Mouse (Mus musculus) kidney, adult 18-20 months (tissue): ENCODE data around the gene Lrch3.
"Not testable (repeated sequence)": the region's sequence is repeated elsewhere in the genome, so short reads cannot be mapped to it uniquely, and the experiment has no call there.

Source experiments
- DNase-seq: peaks from one replicate; pipeline ENCODE4 v3.0.0; 2021

Gene Lrch3

DNA sequence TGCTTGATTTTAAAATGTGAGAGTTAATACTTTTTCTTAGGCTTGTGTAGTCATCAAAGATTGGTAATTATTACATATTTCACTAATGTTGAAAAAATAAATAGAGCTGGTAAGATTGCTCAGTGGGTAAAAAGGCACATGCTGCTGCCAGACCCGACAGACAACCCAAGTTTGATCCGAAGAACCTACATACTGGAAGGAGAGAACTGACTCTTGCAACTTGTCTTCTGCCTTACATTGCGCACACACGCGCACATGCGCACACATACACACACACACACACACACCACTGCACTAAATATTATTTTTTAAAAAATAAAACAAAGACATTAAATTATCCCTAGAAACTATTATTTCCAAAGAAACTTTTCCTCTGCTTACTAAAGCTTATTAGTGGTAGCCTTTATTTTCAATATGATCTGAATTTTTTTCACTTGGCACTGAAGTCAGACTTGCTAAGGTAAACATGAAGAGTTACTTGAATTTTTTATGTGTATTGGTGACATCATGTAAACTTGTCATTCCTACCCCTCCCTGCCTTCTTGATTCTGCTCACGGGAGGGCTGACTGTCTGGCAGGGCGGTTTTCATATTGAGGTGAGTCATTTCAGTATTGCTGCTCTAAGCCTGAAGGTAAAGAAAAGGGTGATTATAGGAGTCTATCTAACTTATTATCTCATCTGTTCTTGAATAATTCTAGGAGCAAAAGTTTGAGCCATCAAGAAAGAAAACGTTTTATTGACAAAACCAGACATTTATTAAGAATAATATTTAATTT, 1.6 kb downstream of the Lrch3 start:
- DNase-seq = no peak

DNA sequence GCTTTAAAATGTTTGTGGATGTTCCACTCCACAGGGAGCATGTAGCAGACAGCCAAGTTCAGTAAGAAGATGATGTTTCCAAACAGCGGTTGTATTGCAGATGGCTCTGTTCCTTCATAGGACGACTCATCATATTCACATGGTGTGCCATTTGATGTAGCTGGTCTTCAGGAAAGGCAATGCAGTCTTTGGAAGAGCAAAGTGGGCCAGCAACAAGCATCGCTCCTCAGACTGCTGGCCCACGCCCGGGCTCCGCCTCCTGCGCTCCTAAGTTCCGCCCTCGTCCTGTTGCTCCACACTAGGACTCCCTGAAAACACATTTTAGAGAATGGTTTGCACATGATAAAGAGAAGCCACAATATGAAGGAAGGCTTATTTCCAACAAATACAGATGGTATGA, 12.7 kb downstream of the Lrch3 start:
- DNase-seq = not testable (repeated sequence)

DNA sequence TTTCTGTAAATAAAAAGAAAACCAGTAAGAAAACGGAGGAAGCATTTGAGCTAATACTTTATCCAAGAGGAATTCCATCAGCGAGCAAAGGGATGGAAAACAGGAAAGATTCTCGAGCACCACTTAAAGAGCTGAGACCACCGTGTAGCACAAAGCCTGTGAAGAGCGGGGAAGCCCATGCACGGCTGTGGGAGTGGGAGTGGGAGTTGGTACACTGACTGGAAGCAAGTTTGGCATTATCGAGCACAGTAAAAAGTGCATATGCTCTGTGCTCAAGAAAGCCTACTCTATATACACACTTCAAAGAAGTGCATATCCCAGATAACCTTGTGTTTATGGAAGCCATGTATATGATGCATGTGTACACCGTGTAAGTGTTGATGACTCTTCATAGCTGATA, 13.1 kb downstream of the Lrch3 start:
- DNase-seq = no peak

DNA sequence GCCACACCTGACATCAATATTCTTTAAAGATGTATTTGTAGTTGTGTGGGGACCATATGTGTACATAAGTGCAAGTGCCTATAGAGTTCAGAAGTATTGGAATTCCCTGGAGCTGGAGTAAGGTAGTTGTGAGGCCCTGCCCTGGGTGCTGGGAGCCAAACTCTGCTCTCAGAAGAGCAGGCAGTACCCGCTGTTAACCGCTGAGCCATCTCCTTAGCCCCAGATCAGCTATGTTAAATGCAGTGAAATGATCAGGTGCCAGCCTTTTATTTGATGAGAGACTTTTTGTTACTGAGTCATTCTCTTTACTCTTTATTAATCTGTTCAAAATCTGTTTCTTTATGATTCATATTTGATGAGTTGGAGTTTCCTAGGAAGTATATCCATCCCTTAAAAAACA, 16.0 kb downstream of the Lrch3 start:
- no peak for DNase-seq

DNA sequence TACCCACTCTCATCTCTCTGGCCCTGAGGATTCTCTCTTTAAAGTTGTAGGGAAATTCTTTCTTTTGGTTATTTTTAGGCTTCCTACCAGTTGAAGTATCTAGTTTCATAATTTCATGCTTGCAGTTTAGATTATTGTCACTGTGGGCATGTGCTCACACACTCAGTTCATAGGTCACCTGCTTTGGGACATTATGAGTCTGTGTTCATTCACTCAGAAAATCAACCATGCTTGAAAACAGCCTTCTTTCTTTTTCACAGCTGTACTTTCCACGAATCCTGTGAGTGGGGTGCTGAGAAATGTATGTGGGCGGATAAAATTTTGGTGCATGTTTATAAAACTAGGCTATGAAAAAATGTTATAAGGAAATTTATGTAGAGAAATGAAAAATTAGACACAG, 20.6 kb downstream of the Lrch3 start:
- no peak for DNase-seq

DNA sequence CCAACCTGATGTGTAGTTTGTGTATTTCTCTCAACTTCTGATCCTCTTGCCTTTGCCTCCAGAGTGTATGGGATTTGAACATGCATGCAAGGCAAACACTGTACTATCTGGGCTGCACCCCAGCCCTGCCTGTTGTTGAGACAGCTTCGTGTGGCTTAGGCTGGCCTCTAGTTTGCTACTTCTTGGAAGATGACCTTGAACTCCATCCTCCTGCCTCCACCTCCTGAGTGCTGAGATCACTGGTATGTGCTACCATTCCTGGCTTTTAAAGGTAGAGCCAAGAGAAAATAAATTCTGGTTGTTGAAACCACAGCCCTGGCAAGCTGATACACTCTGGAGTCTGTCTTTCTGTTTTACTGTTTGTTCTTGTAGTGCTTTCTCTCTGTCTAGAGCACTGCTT, 21.2 kb downstream of the Lrch3 start:
- no peak for DNase-seq

DNA sequence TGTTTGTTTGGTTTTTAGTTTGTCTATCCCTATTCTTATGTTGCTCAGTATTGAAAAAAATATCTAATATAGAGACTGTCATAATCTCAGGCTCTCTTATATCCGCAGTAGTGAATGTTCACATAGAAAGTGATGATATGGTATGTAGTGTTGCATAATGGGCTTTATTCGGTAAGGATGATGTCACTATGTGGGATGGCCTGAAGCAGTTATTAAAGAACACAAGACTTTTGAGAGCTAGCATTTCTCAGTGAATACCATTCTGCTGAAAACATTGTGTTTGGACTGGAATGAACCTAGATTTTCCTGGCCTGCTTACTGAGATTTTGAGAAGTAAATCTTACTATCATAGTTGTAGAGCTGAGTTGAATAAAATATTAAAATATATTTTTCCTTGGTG, 23.5 kb downstream of the Lrch3 start:
- no peak for DNase-seq

DNA sequence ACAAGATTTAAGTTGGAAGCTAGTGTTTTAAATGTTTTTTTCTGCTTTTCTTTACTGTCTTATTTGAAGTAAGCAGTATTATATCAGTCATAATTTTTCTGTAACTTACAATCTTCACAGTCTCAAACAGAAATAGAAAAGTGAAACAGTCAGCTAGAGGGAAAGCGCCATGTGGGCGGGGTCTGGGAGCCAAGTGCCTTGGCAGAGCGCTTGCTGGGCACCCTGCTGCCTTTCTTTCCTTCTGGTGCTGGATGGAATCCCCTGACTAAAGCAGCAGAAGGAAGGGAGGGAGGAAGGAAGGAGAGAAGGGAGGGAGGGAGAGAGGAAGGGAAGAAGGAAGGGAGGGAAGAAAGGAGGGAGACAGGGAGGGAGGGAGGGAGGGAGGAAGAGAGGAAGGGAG, 25.4 kb downstream of the Lrch3 start:
- not testable (repeated sequence) for DNase-seq

DNA sequence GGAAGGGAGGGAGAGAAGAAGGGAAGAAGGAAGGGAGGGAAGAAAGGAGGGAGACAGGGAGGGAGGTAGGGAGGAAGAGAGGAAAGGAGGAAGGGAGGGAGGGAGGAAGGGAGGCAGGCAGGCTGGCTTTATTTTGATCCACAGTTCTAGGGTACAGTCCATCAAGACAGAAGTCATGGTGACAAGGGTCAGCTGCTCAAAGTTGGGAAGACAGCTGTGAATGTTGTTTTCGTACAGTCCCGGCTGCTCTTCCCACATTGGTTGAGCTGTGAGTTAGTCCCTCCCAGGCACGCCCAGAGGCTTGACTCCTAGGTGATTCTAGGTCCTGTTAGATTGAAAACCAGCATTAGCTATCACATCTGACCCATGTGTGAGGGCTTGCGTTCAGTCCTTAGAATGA, 25.8 kb downstream of the Lrch3 start:
- DNase-seq = not testable (repeated sequence)

DNA sequence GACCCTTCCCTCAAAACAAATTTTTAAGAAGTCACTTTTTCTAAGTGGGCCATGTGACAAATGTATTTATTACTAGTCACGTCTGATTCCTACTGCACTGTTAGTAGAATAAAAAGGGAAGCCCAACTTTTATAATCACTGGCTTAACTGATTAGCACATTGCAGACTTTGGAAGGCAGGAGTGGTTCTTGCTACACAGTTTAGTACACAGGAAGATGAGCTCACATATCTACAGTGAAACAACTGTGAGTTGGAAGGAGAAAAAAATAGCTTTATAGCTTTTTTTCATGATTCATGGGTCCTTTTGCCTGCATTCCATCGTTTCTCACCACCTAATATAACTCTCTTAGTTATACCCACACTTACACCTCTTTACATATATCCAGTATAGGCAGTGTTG, 27.3 kb downstream of the Lrch3 start:
- not testable (repeated sequence) for DNase-seq

DNA sequence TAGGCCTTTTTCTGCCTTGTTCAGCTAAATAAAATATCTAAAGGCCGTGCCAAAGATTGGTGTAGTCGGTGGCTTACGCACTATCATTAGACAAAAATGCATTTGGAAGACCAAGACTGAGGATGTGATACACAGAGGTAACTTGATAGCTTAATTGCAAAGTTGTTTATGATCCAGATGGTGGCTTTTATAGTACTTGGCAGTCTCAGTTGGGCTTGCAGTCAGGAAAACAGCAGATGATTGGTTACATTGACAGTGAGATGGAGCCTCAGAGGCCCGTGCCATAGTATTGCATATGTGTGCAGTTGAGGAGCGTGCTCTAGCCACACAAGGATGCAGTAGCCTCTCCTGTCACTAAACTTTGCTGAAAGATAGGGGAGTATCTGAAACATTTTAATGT, 28.8 kb downstream of the Lrch3 start:
- DNase-seq = no peak

DNA sequence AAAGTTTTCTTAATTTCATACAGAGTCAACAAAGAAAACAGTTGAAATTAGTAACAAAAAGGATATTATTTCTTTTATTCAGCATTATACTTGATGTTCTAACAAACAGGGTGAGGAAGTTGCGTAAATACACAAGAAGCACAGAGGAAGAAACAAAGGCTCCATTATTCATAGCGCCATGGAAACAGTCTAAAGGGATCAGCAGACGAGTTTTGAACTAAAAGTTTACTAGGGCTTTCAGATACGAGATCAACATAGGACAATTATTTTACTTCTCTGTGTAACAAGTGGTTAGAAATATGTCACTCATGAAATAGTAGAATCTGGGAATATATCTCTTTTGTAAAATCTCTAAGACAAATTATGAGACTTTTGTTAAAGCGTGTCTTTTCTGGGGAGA, 31.5 kb downstream of the Lrch3 start:
- DNase-seq = no peak

DNA sequence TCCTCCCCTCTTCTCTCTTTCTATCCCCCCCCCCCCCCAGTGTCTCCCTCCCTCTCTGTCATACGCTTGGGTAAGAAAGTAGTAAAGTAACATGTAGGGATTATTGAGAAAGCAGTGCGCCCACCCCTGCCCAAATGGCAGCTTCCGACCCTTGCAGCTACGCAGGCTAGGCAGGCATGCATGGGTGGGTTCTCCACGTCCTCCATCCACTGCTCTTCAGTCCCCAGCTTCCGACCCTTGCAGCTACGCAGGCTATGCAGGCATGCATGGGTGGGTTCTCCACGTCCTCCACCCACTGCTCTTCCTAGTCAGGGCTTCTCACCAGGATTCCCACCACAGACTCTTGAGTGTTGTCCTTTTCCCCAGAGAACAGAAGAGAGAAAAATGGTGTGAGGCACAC, 34.1 kb downstream of the Lrch3 start:
- DNase-seq = no peak

DNA sequence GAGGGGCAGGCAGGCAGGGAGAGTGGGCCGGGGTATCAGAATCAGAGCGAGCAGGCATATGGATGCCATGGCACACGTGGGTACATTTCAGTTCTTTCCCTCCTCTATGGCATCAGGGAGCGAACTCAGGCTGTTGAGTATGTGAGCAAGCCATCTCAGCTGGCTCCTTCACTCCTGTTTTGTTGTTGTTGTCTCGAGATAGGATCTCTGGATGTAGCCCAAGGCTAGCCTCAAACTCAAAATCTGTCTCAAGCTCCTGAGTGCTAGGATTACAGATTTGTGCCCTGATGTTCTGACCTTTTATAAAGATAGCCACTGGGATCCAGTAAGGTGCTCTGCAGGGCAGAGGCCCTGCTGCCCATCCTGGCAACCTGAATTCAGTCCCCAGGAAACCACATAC, 34.8 kb downstream of the Lrch3 start:
- DNase-seq = no peak

DNA sequence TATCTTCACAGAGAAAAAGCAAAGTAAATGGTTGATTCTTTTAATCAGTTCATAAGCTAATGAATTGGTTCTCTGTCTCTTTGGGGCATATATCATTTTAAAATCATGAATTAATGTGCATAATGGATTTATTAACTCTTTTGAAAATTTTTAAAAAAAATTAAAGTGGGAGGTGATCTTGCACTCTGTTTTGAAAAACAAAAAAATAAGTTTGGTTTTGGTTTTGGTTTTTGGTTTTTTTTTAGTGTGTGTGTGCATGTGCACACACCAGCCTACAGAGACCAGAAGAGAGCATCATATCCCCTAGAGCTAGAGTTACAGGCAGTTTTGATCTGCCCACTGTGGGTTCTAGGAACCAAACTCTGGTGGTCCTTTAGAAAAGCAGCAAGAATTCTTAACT, 35.4 kb downstream of the Lrch3 start:
- DNase-seq = no peak

DNA sequence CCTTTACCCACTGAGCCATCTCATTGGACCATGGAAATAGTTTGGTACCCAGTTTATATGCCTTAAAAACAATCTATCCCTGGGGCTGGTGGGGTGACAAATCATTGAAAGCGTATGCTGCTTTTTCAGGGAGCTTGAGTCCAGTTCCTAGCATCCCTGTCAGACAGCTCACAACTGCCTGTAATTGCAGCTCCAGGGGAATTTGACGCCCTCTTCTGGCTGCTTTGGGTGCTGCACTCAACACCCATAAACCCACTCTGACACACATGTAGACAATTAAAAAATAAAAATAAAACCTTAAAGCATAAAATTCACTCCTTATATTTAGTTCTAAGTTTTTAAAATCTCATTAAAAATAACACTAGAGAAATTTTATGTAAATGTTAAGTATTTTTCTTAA, 37.2 kb downstream of the Lrch3 start:
- no peak for DNase-seq

DNA sequence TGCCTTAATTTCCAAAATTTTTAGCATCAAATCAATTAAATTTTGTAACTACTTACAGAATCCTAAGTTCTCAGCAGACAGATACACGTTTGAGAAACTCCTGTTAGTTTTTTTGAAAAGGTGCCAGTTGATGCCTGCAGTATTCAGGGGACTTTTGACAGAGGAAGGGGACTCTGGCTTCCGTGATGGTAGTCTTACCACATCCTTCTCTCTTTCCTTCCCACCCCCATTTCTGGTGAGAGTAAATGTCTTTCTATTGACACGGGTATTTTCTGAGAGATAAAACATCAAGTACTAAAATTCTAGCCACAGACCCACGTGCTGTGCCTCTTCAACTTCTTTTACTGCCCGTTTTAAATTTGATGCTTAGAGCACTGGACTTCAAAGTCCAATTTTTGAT, 39.9 kb downstream of the Lrch3 start:
- no peak for DNase-seq

DNA sequence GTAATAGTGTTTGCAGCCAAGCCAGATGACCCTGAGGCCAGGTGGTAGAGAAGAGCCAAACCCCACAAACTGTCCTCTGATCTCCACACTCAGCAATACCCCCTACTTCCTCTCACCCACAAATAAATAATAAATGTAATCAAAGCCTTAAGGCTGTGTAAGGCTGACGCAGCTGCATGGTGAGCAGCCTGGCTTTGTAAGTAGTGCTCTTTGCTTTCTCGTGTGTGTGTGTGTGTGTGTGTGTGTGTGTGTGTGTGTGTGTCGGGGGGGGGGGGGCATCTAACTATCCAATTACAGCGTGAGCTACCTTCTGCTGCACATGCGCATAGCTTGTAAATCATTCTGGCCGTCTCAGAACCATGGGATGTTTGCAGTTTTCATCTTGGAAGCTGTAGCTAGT, 40.4 kb downstream of the Lrch3 start:
- no peak for DNase-seq

DNA sequence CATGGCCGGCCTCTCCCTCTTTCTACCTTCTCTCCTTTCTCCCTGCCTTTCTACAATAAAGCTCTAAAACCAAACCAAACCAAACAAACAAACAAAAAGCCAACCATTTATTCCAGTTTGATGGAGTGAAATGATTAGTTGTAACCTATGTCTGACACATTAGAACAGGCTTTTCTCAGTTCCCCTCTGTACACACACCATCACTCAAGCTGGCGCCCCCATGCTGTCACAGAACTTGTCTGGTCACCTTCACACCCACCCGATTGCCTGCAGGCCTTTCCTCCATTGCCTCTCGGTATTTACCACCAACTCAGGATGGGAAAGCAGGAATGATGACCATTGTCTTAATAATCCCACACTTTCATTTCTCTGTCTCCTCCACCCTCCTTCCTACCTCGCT, 43.0 kb downstream of the Lrch3 start:
- DNase-seq = no peak

DNA sequence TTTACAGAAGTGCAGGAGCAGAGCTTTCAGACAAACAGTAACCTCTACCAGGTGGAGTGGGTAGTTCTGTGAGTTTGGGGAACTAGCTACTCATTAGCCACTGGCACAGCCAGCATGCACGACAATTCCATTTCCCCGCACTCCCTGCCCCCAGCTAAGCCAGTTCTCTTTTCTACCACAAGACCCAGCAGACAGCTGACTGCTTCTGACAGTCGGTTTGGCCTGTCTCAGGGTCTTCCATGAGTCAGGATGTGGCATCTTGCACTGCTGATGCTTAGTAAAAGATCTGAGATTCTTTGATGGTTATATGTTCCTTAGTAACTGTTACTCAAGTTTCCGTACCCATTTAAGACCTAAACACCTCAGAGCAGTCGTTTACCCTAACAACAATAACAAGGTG, 58.6 kb downstream of the Lrch3 start:
- DNase-seq = no peak

DNA sequence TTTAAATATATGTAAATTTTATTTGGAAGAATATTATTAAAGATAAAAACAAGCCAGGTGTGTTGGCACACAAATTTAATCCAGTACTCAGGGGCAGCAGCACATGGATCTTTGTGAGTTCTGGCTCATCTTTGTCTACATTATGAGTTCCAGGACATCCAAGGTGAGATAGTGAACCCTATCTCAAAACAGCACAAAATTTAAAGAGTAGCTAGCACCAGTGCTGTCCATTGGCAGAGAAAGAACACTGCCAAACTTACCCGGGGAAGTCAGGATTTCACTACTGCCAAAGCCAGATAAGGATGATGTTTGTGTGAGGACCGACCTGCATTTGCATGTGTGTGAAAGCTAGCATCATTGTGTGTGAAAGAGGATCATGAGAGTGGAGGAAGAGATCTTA, 59.1 kb downstream of the Lrch3 start:
- DNase-seq = no peak

DNA sequence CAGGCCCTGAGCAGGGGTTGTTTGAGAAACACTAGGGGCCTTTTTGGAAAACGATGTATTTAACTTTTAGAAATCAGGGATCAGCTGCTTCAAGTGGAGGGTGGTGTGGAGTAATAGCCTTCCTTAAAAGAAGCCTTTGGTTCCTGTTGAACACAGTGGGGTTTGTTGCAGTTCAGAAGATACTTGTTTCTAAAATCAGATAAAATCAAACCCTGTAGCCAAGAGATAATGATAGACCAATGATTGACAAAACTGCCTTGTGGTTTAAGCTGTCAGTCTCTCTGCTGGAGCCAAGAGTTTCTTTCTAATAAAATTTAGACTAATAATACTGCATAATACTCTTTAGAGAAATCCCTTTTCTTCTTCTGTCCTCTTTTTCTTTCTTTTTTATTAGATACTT, 66.3 kb downstream of the Lrch3 start:
- no peak for DNase-seq

DNA sequence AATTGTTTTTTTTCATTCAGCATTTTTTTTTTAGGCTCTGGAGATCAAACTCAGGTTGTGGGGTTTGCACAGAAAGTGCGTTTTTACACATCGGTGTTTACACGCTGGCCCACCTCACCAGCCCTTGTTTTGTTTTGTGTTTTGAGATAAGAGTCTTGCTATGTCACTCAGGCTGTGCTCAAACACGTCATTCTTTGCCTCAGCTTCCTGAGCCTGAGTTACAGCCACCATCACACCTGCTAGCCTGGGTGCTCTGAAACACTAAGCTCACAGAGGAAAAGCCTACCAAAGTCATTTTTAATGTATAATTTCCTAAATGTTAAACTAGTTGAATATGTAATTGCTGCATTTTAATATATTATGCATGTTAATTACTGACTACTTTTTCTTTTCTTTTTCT, 67.5 kb downstream of the Lrch3 start:
- no peak for DNase-seq

DNA sequence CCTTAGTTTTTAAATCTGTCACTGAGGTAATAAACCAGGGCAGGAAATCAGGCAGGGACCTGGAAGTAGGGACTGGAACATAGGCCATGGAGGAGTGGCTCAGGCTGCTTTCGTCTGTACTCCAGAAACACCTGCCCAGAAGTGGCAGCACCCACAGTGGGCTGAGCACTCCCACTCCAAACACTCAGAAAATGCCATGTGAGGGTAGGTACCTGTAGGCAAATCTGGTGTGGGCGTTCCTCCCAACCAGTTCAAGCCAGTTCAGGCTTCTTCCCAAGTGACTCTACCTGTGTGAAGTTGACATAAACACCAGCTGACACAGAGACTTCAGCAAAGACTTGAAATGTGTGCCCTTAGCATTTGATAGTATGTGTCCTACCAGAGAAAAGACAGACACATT, 70.7 kb downstream of the Lrch3 start:
- DNase-seq = no peak

DNA sequence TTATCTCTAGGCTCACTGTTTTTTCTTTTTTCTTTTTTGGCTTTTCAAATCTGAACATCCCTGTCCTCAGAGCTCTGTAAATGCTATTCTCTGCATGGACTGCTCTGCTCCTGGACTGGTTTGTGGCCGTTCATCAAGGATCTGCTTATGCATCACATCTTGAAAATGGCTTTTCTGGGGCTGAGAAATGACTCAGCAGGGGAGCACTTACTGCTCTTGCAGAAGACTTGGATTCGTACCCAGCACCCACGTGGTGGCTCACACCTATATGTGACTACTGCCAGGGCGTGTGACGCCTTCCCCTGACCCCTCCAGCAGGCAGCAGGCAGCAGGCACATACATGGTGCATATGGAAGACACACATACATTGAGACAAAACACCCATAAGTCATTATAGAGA, 78.3 kb downstream of the Lrch3 start:
- no peak for DNase-seq

DNA sequence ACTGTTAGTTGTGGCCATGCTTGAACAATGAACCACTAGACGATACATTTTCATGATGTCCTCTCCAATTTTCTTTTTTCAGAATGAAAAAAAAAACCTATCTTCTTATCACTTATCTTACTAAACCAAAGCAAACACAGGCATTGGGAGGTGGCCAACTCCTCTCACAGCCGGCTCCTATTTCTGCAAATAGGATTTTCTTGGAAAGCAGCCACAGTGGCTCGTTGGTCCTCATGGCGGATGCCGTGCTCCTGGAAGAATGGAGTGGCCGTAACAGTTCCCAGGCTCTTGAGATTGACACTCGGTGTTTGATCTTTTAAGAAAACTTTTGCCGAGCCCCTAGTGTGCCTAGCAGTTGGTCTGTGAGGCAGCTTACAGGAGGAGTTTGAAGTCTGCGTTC, 91.3 kb downstream of the Lrch3 start:
- DNase-seq = no peak
